Mouse (Mus musculus) erythroid progenitor cell, adult 5-6 weeks (primary cell): ENCODE measurements around the gene Lin7a. TPM values are rescaled to one million over a fixed set of nuclear protein-coding genes. Genes with fewer than 3 reads are reported as not detected.

ENCODE experiments used
- ATAC-seq: replicated peaks from 2 replicates; pipeline ENCODE4 v1.8.0; 2016; ENCODE audit warnings: moderate number of reproducible peaks, mild to moderate bottlenecking, moderate TSS enrichment, inconsistent platforms; ENCODE audit not compliant: poor library complexity, low FRiP score, severe bottlenecking
- total RNA-seq, 2 experiments: library from RNA; stranded (forward) in 1 of 2; stranded (reverse) in 1 of 2; fragments of 150-400 nt in 1 of 2; fragments of 186-747, 209-891 nt in 1 of 2; gene quantifications; 2 replicates each; pipeline versions ENCODE4 v1.2.3 to v1.2.4; 2015 to 2017; ENCODE audit warnings: low replicate concordance in 2 of 2

Gene Lin7a
- total RNA-seq, 2 experiments from 2014 or later = not detected

- no peak for ATAC-seq
Measured at GRCm38 (mm10) chr10:107312609-107313008, 41.1 kb downstream of the Lin7a start.

- ATAC-seq = no peak
Measured at GRCm38 (mm10) chr10:107313395-107313794, 41.9 kb downstream of the Lin7a start.

- ATAC-seq = no peak
Measured at GRCm38 (mm10) chr10:107315251-107315650, 43.8 kb downstream of the Lin7a start.

- ATAC-seq = no peak
Measured at GRCm38 (mm10) chr10:107315681-107316080, 44.2 kb downstream of the Lin7a start.

GRCm38 (mm10) chr10:107316100-107316499 is 44.6 kb downstream of the Lin7a start:
- ATAC-seq = no peak

GRCm38 (mm10) chr10:107319648-107320047 is 48.2 kb downstream of the Lin7a start:
- no peak for ATAC-seq

GRCm38 (mm10) chr10:107323865-107324264 is 52.4 kb downstream of the Lin7a start:
- no peak for ATAC-seq

- no peak for ATAC-seq
Measured at GRCm38 (mm10) chr10:107325558-107325957, 54.1 kb downstream of the Lin7a start.

- no peak for ATAC-seq
Measured at GRCm38 (mm10) chr10:107339524-107339923, 68.0 kb downstream of the Lin7a start.

- no peak for ATAC-seq
Measured at GRCm38 (mm10) chr10:107341151-107341550, 69.7 kb downstream of the Lin7a start.

- no peak for ATAC-seq
Measured at GRCm38 (mm10) chr10:107344200-107344599, 72.7 kb downstream of the Lin7a start.

- ATAC-seq = no peak
Measured at GRCm38 (mm10) chr10:107347842-107348241, 76.4 kb downstream of the Lin7a start.

- no peak for ATAC-seq
Measured at GRCm38 (mm10) chr10:107351696-107352485, 80.4 kb downstream of the Lin7a start.

GRCm38 (mm10) chr10:107353483-107353882 is 82.0 kb downstream of the Lin7a start:
- ATAC-seq = no peak

GRCm38 (mm10) chr10:107358443-107359040 is 87.1 kb downstream of the Lin7a start:
- 0 out of 2 replicates have a peak, but pooled peaks have one; percentile 25 for ATAC-seq

- ATAC-seq = no peak
Measured at GRCm38 (mm10) chr10:107359296-107359695, 87.8 kb downstream of the Lin7a start.

- no peak for ATAC-seq
Measured at GRCm38 (mm10) chr10:107361546-107361945, 90.1 kb downstream of the Lin7a start.

GRCm38 (mm10) chr10:107362026-107362425 is 90.5 kb downstream of the Lin7a start:
- no peak for ATAC-seq

- no peak for ATAC-seq
Measured at GRCm38 (mm10) chr10:107363049-107363816, 91.7 kb downstream of the Lin7a start.

- no peak for ATAC-seq
Measured at GRCm38 (mm10) chr10:107377218-107377617, 105.7 kb downstream of the Lin7a start.
